Mouse (Mus musculus): ENCODE data around the gene Slc25a11.
A peak's percentile ranks its signal among the peaks of the same experiment; 100 is the strongest.

Gene Slc25a11

GRCm38 (mm10) chr11:70668335-70668770 is 21.1 kb upstream of the Slc25a11 start:
- DNase-seq (ENCODE audit: low spot score in 2 of 2): no peak

GRCm38 (mm10) chr11:70667271-70668150 is 20.2 kb upstream of the Slc25a11 start:
- no peak for DNase-seq (ENCODE audit: low spot score in 2 of 2)

- DNase-seq (ENCODE audit: low spot score in 2 of 2): no peak
These were observed 19.4 kb upstream of the Slc25a11 start for GRCm38 (mm10) chr11:70666687-70667086.

- DNase-seq (ENCODE audit: low spot score in 2 of 2): no peak
These were observed 17.5 kb upstream of the Slc25a11 start for GRCm38 (mm10) chr11:70664741-70665140.

GRCm38 (mm10) chr11:70663957-70664356 is 16.7 kb upstream of the Slc25a11 start:
- no peak for DNase-seq (ENCODE audit: low spot score in 2 of 2)

GRCm38 (mm10) chr11:70663101-70663500 is 15.8 kb upstream of the Slc25a11 start:
- DNase-seq (ENCODE audit: low spot score in 2 of 2): no peak

- no peak for DNase-seq (ENCODE audit: low spot score in 2 of 2)
These were observed 13.3 kb upstream of the Slc25a11 start for GRCm38 (mm10) chr11:70660571-70660970.

GRCm38 (mm10) chr11:70658942-70659341 is 11.7 kb upstream of the Slc25a11 start:
- DNase-seq (ENCODE audit: low spot score in 2 of 2): no peak

GRCm38 (mm10) chr11:70658521-70658920 is 11.2 kb upstream of the Slc25a11 start:
- no peak for DNase-seq (ENCODE audit: low spot score in 2 of 2)

GRCm38 (mm10) chr11:70657991-70658390 is 10.7 kb upstream of the Slc25a11 start:
- no peak for DNase-seq (ENCODE audit: low spot score in 2 of 2)

- no peak for DNase-seq (ENCODE audit: low spot score in 2 of 2)
These were observed 10.3 kb upstream of the Slc25a11 start for GRCm38 (mm10) chr11:70657573-70657972.

- DNase-seq (ENCODE audit: low spot score in 2 of 2): no peak
These were observed 9.7 kb upstream of the Slc25a11 start, which contains the start of gene Eno3 for GRCm38 (mm10) chr11:70656964-70657363. Eno3 (plus strand) TSS chr11:70657202.

- DNase-seq (ENCODE audit: low spot score in 2 of 2): no peak
These were observed 9.2 kb upstream of the Slc25a11 start for GRCm38 (mm10) chr11:70656456-70656927.

GRCm38 (mm10) chr11:70655571-70656455 is 8.5 kb upstream of the Slc25a11 start:
- no peak for DNase-seq (ENCODE audit: low spot score in 2 of 2)

GRCm38 (mm10) chr11:70654923-70655570 is 7.8 kb upstream of the Slc25a11 start:
- peak; percentile 69 to 77 for DNase-seq (ENCODE audit: low spot score in 2 of 2)

GRCm38 (mm10) chr11:70654198-70654922 is 7.1 kb upstream of the Slc25a11 start, which contains the start of gene Pfn1:
Pfn1 (minus strand) TSS chr11:70654644.
- peak; percentile 57 to 69 for DNase-seq (ENCODE audit: low spot score in 2 of 2)

- no peak for DNase-seq (ENCODE audit: low spot score in 2 of 2)
These were observed 6.3 kb upstream of the Slc25a11 start for GRCm38 (mm10) chr11:70653345-70654197.

- no peak for DNase-seq (ENCODE audit: low spot score in 2 of 2)
These were observed 5.6 kb upstream of the Slc25a11 start for GRCm38 (mm10) chr11:70652884-70653344.

- no peak for DNase-seq (ENCODE audit: low spot score in 2 of 2)
These were observed 5.0 kb upstream of the Slc25a11 start for GRCm38 (mm10) chr11:70652029-70652883.
